ENCODE assay signal across 8 mouse cellular contexts in the genomic region with DNA sequence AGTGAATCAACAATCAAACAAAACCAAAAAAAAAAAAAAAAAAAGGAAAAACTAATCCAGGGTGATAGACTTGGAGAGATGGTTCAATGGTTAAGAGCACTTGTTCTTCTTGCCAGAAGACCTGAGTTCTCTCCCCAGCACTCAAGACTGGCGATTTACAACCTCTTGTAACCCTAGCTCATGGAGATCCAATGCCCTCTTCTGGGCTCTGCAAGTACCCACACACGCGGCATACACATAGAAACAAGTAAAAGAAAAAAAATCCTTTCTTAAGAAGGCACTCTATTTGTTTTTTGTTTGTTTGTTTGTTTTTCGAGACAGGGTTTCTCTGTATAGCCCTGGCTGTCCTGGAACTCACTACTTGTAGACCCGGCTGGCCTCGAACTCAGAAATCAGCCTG. TPM values are rescaled to one million over a fixed set of nuclear protein-coding genes. Genes with fewer than 3 reads are reported as not detected.
DNase-seq lines count a peak whose midpoint lies in the region; ATAC-seq and TF ChIP-seq lines count a peak whose summit lies in the region.

No protein-coding gene starts in this region.

- peaks cover 13% of the 10 kb centered on the region for H3K4me1 ChIP-seq in embryonic facial prominence, embryonic 12.5 days
- peaks cover 12% of the 10 kb centered on the region for H3K4me1 ChIP-seq in intestine, embryonic 16.5 days (ENCODE audit: control insufficient read depth, insufficient read depth, low read length)
- H3K4me1 ChIP-seq in neural tube, embryonic 12.5 days, result peaks cover 13% of the 10 kb centered on the region

- intact Hi-C loops in left cerebral cortex, adult 2 months (cut with DNase I), result no loop called here

- H3K4me3 ChIP-seq in left cerebral cortex, adult 2 months, result peak overlapping the region; percentile 67; the same call in 1 of the 2 replicates
- H3K4me3 ChIP-seq in embryonic facial prominence, embryonic 12.5 days, result 0 out of 2 replicates have a peak overlapping the region, but pooled peaks have one; percentile 73
- peak overlapping the region; percentile 65 for H3K4me3 ChIP-seq in intestine, embryonic 16.5 days (ENCODE audit: low read length)
- H3K4me3 ChIP-seq in neural tube, embryonic 12.5 days, result no peak overlapping the region

- no peaks in the 10 kb centered on the region for H3K27me3 ChIP-seq in embryonic facial prominence, embryonic 12.5 days
- H3K27me3 ChIP-seq in intestine, embryonic 16.5 days (replicated peaks; ENCODE audit: control insufficient read depth, insufficient read depth, low read length), result no peaks in the 10 kb centered on the region
- H3K27me3 ChIP-seq in neural tube, embryonic 12.5 days (replicated peaks), result no peaks in the 10 kb centered on the region

- H3K27ac ChIP-seq in left cerebral cortex, adult 2 months, result peak overlapping the region; percentile 92
- H3K27ac ChIP-seq in embryonic facial prominence, embryonic 12.5 days, result peak overlapping the region; percentile 47; the same call in 1 of the 2 replicates
- H3K27ac ChIP-seq in intestine, embryonic 16.5 days (ENCODE audit: low read length), result no peak overlapping the region
- no peak overlapping the region for H3K27ac ChIP-seq in neural tube, embryonic 12.5 days

- no peak for DNase-seq in left cerebral cortex, adult 2 months (ENCODE audit: extremely low spot score in 1 of 2, low spot score in 2 of 2)
- no peak for DNase-seq in left cerebral cortex, adult 18-20 months (ENCODE audit: low spot score in 2 of 2)
- DNase-seq in layer of hippocampus, postnatal 36 days, result no peak
- no peak for DNase-seq in ovary, adult 18-20 months (ENCODE audit: low spot score)
- DNase-seq in ovary, postnatal 36 days (ENCODE audit: low spot score), result no peak

- no peak for ATAC-seq in embryonic facial prominence, embryonic 12.5 days (ENCODE audit: insufficient number of reproducible peaks, insufficient read depth, low FRiP score, low TSS enrichment)
- 0 out of 2 replicates have a peak, but pooled peaks have one; percentile 15 for ATAC-seq in intestine, embryonic 16.5 days
- no peak for ATAC-seq in neural tube, embryonic 12.5 days (ENCODE audit: low FRiP score, low read depth)

- no peaks in the 10 kb centered on the region for H3K9me3 ChIP-seq in embryonic facial prominence, embryonic 12.5 days
- H3K9me3 ChIP-seq in intestine, embryonic 16.5 days (ENCODE audit: control insufficient read depth, low read length), result no peaks in the 10 kb centered on the region
- H3K9me3 ChIP-seq in neural tube, embryonic 12.5 days, result no peaks in the 10 kb centered on the region

- no peak overlapping the region for H3K9ac ChIP-seq in embryonic facial prominence, embryonic 12.5 days
- no peak overlapping the region for H3K9ac ChIP-seq in intestine, embryonic 16.5 days (ENCODE audit: low read depth, low read length)
- H3K9ac ChIP-seq in neural tube, embryonic 12.5 days, result no peak overlapping the region

- no peak for TF ChIP-seq CTCF in left cerebral cortex, adult 2 months (IDR thresholded peaks at IDR 0.05)

- peaks cover 18% of the 10 kb centered on the region for H3K36me3 ChIP-seq in embryonic facial prominence, embryonic 12.5 days
- peaks cover 12% of the 10 kb centered on the region for H3K36me3 ChIP-seq in intestine, embryonic 16.5 days (ENCODE audit: control insufficient read depth, insufficient read depth, low read length)
- H3K36me3 ChIP-seq in neural tube, embryonic 12.5 days, result peaks cover 16% of the 10 kb centered on the region

- 88% methylated on average over 6 of the region's 6 CpGs for WGBS in embryonic facial prominence, embryonic 12.5 days
- WGBS in intestine, embryonic 16.5 days, result 89% methylated on average over 6 of the region's 6 CpGs
- 88% methylated on average over 6 of the region's 6 CpGs for WGBS in neural tube, embryonic 12.5 days

- H3K4me2 ChIP-seq in embryonic facial prominence, embryonic 12.5 days (replicated peaks), result peak overlapping the region; percentile 65
- H3K4me2 ChIP-seq in intestine, embryonic 16.5 days (ENCODE audit: low read depth, low read length), result peak overlapping the region; percentile 45; the same call in 1 of the 2 replicates
- peak overlapping the region; percentile 79 for H3K4me2 ChIP-seq in neural tube, embryonic 12.5 days (replicated peaks)

RNA-seq across cellular contexts. Expression of a gene that starts 0.8 kb away (rescaled TPM):
- total RNA-seq in left cerebral cortex, adult 2 months (2021), result 10 to 100 TPM; 66.6 to 74.4 TPM
- total RNA-seq in left cerebral cortex, adult 18-20 months (2021), result 10 to 100 TPM; 65.1 to 71.0 TPM
- 48.9 and 53.6 TPM in 2 replicates for polyA plus RNA-seq in embryonic facial prominence, embryonic 12.5 days (2016; fragmentation: Nextera tagmentation; extraction: Ambion mirVana)
- 52.0 and 54.3 TPM in 2 replicates for polyA plus RNA-seq in intestine, embryonic 16.5 days (2015; fragmentation: Nextera tagmentation; extraction: Ambion mirVana)
- polyA plus RNA-seq in neural tube, embryonic 12.5 days (2016; fragmentation: Nextera tagmentation; extraction: Ambion mirVana), result 71.3 and 75.6 TPM in 2 replicates
- total RNA-seq in layer of hippocampus, postnatal 36 days (2021), result 10 to 100 TPM; 64.2 to 64.8 TPM

RNA-seq across cellular contexts. Expression of a gene that starts 12.5 kb away (rescaled TPM):
- total RNA-seq in left cerebral cortex, adult 2 months (2021), result 100 to 1,000 TPM; 236 to 242 TPM
- 100 to 1,000 TPM; 224 to 230 TPM for total RNA-seq in left cerebral cortex, adult 18-20 months (2021)
- polyA plus RNA-seq in embryonic facial prominence, embryonic 12.5 days (2016; fragmentation: Nextera tagmentation; extraction: Ambion mirVana), result 25.0 and 26.1 TPM in 2 replicates
- 8.8 and 9.0 TPM in 2 replicates for polyA plus RNA-seq in intestine, embryonic 16.5 days (2015; fragmentation: Nextera tagmentation; extraction: Ambion mirVana)
- polyA plus RNA-seq in neural tube, embryonic 12.5 days (2016; fragmentation: Nextera tagmentation; extraction: Ambion mirVana), result 27.5 and 27.6 TPM in 2 replicates
- total RNA-seq in layer of hippocampus, postnatal 36 days (2021), result 100 to 1,000 TPM; 172 to 173 TPM

RNA-seq across cellular contexts. Expression of a gene that starts 15.4 kb away (rescaled TPM):
- total RNA-seq in left cerebral cortex, adult 2 months (2021), result 1 to 10 TPM; 1.2 to 1.4 TPM
- total RNA-seq in left cerebral cortex, adult 18-20 months (2021), result 1 to 10 TPM; 2.2 to 2.9 TPM
- 0.10 and 0.18 TPM in 2 replicates for polyA plus RNA-seq in embryonic facial prominence, embryonic 12.5 days (2016; fragmentation: Nextera tagmentation; extraction: Ambion mirVana)
- polyA plus RNA-seq in intestine, embryonic 16.5 days (2015; fragmentation: Nextera tagmentation; extraction: Ambion mirVana), result 0.05 TPM in 2 replicates
- polyA plus RNA-seq in neural tube, embryonic 12.5 days (2016; fragmentation: Nextera tagmentation; extraction: Ambion mirVana), result not detected in 2 replicates
- total RNA-seq in layer of hippocampus, postnatal 36 days (2021), result 1 to 10 TPM; 1.0 to 1.2 TPM

RNA-seq across cellular contexts. Expression of a gene that starts 35.2 kb away (rescaled TPM):
- 1 to 10 TPM; 1.0 to 2.0 TPM for total RNA-seq in left cerebral cortex, adult 2 months (2021)
- 1 to 10 TPM; 1.0 to 2.3 TPM for total RNA-seq in left cerebral cortex, adult 18-20 months (2021)
- 20.6 and 21.7 TPM in 2 replicates for polyA plus RNA-seq in embryonic facial prominence, embryonic 12.5 days (2016; fragmentation: Nextera tagmentation; extraction: Ambion mirVana)
- polyA plus RNA-seq in intestine, embryonic 16.5 days (2015; fragmentation: Nextera tagmentation; extraction: Ambion mirVana), result 12.4 and 15.9 TPM in 2 replicates
- polyA plus RNA-seq in neural tube, embryonic 12.5 days (2016; fragmentation: Nextera tagmentation; extraction: Ambion mirVana), result 10.0 and 11.6 TPM in 2 replicates
- total RNA-seq in layer of hippocampus, postnatal 36 days (2021), result 1 to 10 TPM in 1 of 2 experiments, under 1 TPM in 1; 0.58 to 1.5 TPM

RNA-seq across cellular contexts. Expression of a gene that starts 35.6 kb away (rescaled TPM):
- 100 to 1,000 TPM; 131 to 141 TPM for total RNA-seq in left cerebral cortex, adult 2 months (2021)
- total RNA-seq in left cerebral cortex, adult 18-20 months (2021), result 100 to 1,000 TPM; 123 to 140 TPM
- polyA plus RNA-seq in embryonic facial prominence, embryonic 12.5 days (2016; fragmentation: Nextera tagmentation; extraction: Ambion mirVana), result 103 and 114 TPM in 2 replicates
- 65.5 and 66.0 TPM in 2 replicates for polyA plus RNA-seq in intestine, embryonic 16.5 days (2015; fragmentation: Nextera tagmentation; extraction: Ambion mirVana)
- 98.7 and 101 TPM in 2 replicates for polyA plus RNA-seq in neural tube, embryonic 12.5 days (2016; fragmentation: Nextera tagmentation; extraction: Ambion mirVana)
- total RNA-seq in layer of hippocampus, postnatal 36 days (2021), result 100 to 1,000 TPM; 127 to 128 TPM

Comparison
In these comparisons a context has a peak if more than half of its experiments do, and no peak if none do; other contexts are left out.
1. H3K27ac ChIP-seq: peak in left cerebral cortex, adult 2 months (single experiment) and embryonic facial prominence, embryonic 12.5 days (single experiment); none in intestine, embryonic 16.5 days (single experiment) and neural tube, embryonic 12.5 days (single experiment).
2. Peak in every context shown above with its lines, with median percentiles within 50 percentile points of each other: H3K4me2 ChIP-seq.